Mouse (Mus musculus) liver, embryonic 14.5 days (tissue): ENCODE data around the gene Inafm1.
A peak's percentile ranks its signal among the peaks of the same experiment; 100 is the strongest.

Experiments used
- CTCF ChIP-seq: IDR thresholded peaks from 2 replicates; pipeline ENCODE4 v1.5.1; 2016; ENCODE audit warnings: antibody characterized with exemption, low read depth, control low read depth
- EP300 ChIP-seq: IDR thresholded peaks from 2 replicates; pipeline ENCODE4 v1.6.1; 2016; ENCODE audit warnings: antibody characterized with exemption, low read depth

- TF ChIP-seq CTCF (peak; percentile 51; the same call in 1 of the 2 replicates), EP300 (no peak)
Observed at GRCm38 (mm10) chr7:16241787-16242186, 31.6 kb downstream of the Inafm1 start.
